Mouse (Mus musculus) cerebellum, adult 8-10 months (tissue): ENCODE data around the gene Pde4d.

Experiments used
- DNase-seq: peaks from one replicate; pipeline ENCODE4 v3.0.0; 2022

Pde4d gene

GRCm38 (mm10) chr13:109439436-109440161 lies 989.9 kb downstream of the Pde4d start:
- no peak for DNase-seq

DNA sequence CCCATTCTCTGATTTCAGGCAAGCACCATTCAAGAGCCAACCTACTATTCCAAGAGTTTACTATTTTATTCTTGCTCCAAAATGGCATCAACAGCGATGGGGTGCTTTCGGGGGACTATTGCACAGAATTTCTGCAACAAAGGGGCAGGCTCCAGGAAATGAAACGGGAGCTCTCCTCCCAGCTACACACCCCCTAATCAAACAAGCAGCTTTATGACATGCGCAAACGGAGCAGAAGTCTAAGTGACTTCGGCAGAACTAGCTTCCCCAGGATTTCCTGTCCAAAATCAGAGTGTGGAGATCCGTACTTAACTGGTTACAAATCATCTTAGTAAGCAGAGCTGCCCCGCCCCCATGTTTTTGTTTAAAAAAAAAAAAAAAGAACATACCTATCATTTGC lies 990.6 kb downstream of the Pde4d start:
- DNase-seq: peak; percentile 42

DNA sequence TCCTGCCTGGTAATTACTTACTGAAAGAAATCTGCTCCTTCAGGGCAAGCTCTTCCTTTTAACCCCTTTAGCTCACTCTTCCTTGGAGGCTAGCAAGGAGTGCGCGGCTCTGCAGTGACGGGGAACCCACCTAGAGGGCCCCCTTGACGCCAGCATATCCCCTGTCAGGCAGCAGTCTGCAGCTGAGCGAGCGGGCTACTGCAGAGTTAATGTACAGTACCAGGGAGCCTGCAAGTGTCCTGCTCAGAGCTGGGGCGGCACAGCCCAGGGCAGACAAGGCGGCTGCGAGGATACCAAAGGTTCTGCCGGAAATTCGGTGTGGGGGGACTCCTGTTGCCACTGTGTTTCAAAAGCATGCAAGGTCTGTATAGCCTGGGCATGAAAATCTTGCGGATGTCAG lies 991.1 kb downstream of the Pde4d start:
- peak; percentile 76 for DNase-seq

- DNase-seq: peak; percentile 35
Observed at GRCm38 (mm10) chr13:109441401-109441973, 991.7 kb downstream of the Pde4d start.

- DNase-seq: no peak
Observed at GRCm38 (mm10) chr13:109446138-109446537, 996.4 kb downstream of the Pde4d start.

DNA sequence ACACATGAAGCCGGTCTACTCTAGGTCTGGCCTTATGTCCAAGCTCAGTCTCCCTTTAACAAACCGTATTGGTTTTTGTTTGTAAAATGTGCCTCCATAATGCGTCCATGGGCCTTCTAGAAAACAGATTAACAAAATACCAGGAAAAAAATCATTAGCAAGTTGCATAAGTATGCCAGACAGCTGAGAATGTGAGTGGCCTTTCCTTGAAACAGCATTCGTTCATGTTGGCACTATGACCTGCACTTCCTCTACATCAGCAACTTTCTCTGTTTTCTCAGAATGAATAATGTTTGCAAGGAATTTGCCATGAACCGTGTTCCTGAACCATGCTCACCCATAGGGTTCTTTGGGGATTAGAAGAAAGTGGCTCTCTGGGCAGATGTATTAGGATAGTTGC lies 998.4 kb downstream of the Pde4d start:
- no peak for DNase-seq

DNA sequence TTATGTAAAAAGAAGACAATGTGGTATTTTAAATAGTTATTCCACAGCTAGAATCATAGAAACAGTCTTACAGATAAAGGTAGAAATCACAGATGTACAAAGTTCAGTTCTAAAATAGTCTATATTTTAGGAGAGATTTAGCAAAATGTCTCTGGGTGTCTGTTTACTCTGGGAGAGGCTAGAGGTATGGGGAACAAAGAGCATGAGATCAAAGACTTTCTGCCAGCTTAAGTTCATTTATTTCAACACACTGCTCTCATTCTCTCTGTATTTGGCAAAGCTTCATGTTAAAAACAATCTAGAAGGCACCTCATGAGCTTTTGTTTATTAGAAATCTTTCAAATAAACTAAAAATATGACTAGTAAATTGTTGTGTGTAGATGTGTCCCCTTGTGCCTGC lies 1024.6 kb downstream of the Pde4d start:
- DNase-seq: no peak

DNA sequence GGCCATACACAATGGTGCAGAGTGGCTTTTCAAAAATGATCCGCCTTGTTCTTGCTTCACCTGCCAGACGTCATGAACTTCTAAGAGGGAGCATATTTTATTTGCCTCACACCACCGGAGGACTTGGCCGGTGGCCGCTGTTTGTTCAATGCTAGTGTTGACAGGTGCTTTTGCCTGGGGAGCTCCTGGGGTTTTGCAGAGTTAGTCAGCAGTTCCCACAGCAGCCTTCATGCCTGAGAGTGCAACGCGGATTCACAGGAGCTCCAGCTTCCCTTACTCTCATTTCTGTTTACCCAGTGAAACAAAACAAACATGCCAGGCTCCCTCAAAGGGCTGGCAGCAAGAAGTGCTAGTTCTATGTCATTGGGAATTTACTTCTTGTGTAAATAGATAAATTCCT lies 1031.7 kb downstream of the Pde4d start:
- DNase-seq: peak; percentile 32

- no peak for DNase-seq
Observed at GRCm38 (mm10) chr13:109486166-109486565, 1036.4 kb downstream of the Pde4d start.

DNA sequence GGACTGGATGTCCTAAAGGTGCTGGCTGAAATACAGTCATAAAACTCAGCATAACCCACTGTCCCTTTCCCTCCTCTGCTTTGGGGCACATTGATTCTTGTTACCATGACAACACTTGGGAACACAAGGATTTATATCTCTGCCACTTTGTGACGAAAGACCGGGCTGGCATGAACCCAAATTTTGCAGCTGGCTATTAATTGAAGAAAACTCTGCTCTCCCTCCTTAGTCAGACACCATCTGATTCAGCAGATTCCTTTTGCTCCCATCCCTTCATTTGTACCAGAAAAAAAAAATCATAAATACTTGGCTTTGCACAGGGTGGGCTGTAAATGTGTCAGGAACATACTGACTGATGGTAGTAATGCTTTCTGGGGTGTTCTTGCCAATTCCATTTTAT lies 1037.6 kb downstream of the Pde4d start:
- no peak for DNase-seq

- no peak for DNase-seq
Observed at GRCm38 (mm10) chr13:109490853-109491252, 1041.1 kb downstream of the Pde4d start.

DNA sequence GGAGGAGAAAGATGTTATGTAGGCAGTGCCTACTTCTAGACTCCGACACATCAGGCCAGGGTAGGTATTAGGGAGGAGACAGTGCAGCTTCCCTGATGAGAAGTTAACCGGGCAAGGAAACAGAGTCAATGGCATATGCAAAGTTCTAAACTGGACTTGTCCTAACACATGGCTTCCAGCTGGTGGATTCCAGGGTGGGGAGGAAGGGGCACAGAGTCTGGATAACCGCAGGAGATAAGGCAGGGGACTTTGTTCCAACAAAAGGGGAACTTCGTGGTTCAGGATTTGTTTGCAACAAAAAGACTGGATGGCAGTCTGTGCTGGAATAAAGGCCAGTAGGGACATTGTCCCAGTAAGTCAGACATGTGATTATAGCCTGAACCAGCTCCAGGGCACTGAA lies 1042.1 kb downstream of the Pde4d start:
- no peak for DNase-seq

DNA sequence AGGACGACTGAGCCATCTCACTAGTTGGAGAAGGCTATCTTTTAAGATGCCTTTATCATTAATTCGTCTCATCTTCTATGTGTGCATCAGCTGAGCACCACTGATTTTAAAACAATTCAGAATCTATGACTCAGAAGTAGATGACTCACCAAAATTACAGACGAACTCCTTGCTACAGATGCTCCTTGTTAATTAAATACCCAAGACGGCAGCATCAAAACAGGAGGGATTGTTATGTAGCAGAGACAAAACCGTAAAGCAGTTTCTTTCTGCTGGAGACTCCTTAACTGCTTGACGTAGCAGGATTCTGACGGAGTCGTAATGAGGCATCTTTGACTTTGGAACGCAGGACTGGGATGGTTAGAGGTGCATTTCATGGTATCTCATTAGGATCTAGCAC lies 1050.6 kb downstream of the Pde4d start:
- DNase-seq: no peak

DNA sequence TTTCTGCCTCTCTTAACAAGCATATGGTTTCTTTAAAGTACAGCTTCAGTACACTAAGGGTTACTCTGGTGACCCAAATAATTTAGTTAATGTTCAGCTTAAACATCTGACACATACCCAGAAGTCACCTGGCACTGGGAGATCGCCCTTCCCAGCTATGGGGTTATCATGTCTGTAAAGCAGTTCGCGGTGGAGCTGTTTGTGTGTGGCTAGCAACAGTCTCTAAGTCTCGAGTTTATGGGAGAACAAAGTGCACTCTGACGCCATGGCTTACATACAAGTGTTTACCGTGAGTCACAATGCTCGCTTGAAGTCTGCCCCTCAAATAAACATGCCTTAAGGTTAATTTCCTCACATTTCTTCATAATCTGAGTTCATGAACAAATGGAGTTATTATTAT lies 1053.0 kb downstream of the Pde4d start:
- no peak for DNase-seq

DNA sequence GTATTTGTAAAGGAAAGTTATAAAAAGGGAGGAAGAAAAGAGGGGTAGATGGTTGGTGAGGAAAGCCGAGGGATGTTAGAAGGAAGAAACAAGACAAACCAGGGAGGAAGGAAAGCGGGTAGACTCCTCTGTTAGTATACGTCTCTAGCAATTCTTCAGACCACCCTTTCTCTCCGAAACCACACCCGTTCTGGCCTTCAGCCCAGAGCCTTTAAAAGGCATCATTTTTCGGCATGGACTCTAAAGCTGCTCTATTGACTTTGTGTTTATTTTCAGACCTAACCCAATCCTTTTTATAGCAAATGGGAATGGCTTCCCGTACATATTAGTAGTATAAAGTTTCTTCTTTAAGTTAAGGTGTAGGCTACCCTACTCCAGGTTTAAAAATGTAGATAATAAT lies 1057.0 kb downstream of the Pde4d start:
- DNase-seq: no peak

GRCm38 (mm10) chr13:109508472-109508871 lies 1058.7 kb downstream of the Pde4d start:
- no peak for DNase-seq

GRCm38 (mm10) chr13:109518194-109518593 lies 1068.4 kb downstream of the Pde4d start:
- DNase-seq: no peak

GRCm38 (mm10) chr13:109519485-109519884 lies 1069.7 kb downstream of the Pde4d start:
- no peak for DNase-seq

- DNase-seq: no peak
Observed at GRCm38 (mm10) chr13:109519966-109520646, 1070.4 kb downstream of the Pde4d start.

DNA sequence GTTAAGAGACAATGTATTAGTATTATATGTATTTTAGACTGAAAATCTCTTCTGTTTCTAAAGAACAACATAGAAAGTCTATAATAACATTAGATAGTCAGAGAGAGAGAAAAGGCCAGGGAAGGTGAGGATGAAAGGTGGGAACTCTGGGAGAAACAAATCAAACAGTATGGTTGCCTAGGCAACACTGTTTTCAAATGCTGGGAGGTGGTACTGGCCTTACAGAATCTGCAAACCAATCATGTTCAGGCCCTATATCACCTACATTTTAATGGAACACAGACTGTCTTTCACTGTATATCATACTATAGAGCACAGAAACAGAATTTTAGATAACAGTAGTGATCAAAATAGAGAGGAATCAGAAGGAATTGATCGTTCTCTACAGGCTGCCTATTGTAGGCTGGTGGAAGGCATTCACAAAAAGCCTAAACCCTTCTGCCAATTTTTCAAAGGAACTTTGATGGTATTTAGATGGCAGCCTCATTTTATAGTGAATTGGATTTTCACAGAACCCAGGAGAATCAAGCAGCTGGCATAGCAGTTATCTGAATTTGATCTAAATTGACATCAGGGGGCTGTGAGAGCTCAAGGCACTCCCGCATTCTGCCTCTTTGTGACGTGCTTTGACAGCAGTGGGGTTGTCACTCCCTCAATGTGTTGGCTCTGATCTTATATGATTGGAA lies 1084.2 kb downstream of the Pde4d start:
- DNase-seq: no peak

DNA sequence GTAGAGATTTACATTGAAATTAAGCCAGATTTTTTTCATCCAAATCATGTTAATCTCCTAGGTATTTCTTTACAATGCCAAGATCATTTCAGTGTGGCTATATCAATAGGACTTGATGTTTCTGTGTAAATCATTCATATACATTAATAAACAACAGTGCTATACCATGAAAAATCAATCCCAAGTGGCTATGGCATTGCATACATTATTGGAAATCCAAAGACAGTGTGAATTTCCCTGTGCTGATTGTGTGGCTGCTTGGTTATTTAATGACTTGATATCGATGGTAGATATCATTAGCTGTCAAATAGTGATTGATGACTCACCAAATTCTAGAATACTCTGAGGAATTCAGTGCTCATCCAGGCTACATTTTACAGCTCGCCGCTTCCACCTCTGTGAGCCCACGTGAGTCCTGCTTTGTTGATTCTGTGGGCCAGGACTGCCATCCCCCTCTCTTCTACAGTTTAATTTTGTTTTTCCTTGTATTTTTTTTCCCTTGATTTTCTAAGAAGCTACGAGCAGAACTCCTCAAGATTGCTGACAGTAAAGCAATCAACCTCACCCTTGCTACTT lies 1085.0 kb downstream of the Pde4d start:
- no peak for DNase-seq

GRCm38 (mm10) chr13:109536636-109537035 lies 1086.9 kb downstream of the Pde4d start:
- no peak for DNase-seq

- DNase-seq: no peak
Observed at GRCm38 (mm10) chr13:109539371-109539770, 1089.6 kb downstream of the Pde4d start.
